Mouse (Mus musculus) cerebellum, adult 2 months (tissue): ENCODE results near the gene Zscan2.

Experiments
- CTCF ChIP-seq: fragments of 200-500 bp; IDR thresholded peaks from 2 replicates; pipeline ENCODE4 v1.5.1; 2011; ENCODE audit warnings: low read depth, mild to moderate bottlenecking, control low read depth, low read length, moderate library complexity, borderline replicate concordance; ENCODE audit not compliant: insufficient read depth
- POLR2A ChIP-seq: fragments of 200-500 bp; IDR thresholded peaks from 2 replicates; pipeline ENCODE4 v1.6.1; 2011; ENCODE audit warnings: low read length, control low read depth, borderline replicate concordance; ENCODE audit not compliant: insufficient read depth

DNA sequence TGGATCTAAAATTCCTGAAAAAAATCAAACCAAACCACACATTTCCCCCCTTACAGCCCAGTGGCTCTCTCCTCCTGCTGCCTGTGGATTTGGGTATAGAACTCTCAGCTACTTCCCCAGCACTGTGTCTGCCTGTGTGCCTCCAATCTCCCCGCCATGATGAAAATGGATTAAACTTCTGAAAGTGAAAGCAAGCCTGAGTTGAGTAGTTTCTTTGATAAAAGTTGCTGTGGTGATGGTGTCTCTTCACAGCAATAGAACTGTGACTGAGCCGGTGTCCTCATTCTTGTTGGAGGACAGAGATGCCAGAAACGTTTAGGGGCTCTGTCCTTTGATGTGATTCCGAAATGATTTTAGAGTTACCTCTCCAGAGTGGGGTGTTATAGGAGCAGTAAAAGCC lies 39.9 kb upstream of the Zscan2 start:
- TF ChIP-seq CTCF (no peak), POLR2A (no peak)
